Mouse (Mus musculus) stomach, postnatal 0 days (tissue): ENCODE data around the gene Arpc5.

Experiments
- CTCF ChIP-seq: IDR thresholded peaks from 2 replicates; pipeline ENCODE4 v1.5.1; 2016; ENCODE audit warnings: antibody characterized with exemption, low read depth, mild to moderate bottlenecking, moderate library complexity
- EP300 ChIP-seq: optimal IDR thresholded peaks from 2 replicates; pipeline ENCODE3; 2016; ENCODE audit warnings: antibody characterized with exemption

GRCm38 (mm10) chr1:152779071-152779737 is 12.9 kb downstream of the Arpc5 start:
- peak; percentile 80 for TF ChIP-seq CTCF
- no peak for TF ChIP-seq EP300
